Mouse (Mus musculus): ENCODE results near the gene Ddx39b.

GRCm38 (mm10) chr17:35232043-35232442, 9.5 kb upstream of the Ddx39b start:
- TF ChIP-seq GATA1 (IDR thresholded peaks at IDR 0.05; ENCODE audit: low read length) (no peak), TAL1 (IDR thresholded peaks at IDR 0.05; ENCODE audit: low read length) (no peak)
